Mouse (Mus musculus): ENCODE results near the gene 6430550D23Rik.
"Not testable (repeated sequence)": the region's sequence is repeated elsewhere in the genome, so short reads cannot be mapped to it uniquely, and the experiment has no call there.

The 6430550D23Rik gene

DNA sequence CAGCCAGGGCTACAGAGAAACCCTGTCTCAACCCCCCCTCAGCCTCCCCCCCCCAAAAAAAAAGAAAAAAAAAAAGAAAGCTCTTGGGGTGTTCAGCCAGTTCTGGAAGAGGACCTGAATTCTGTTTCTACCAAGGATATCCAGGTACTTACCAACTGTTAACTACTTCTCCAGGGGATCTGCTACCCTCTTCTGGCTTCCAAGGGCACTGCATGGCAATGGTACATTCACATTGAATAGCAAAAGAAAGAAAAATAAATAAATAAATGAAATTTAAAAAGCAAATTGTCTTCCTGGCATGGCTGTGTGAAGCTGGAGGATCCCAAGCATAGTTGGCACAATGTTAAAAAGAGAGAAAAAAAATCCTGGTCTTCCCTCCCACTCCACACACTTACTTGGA lies 55.8 kb downstream of the 6430550D23Rik start:
- no peak for DNase-seq (ENCODE audit: low spot score)

GRCm38 (mm10) chr2:155949362-155949761 lies 58.4 kb downstream of the 6430550D23Rik start:
- no peak for DNase-seq (ENCODE audit: low spot score)

DNA sequence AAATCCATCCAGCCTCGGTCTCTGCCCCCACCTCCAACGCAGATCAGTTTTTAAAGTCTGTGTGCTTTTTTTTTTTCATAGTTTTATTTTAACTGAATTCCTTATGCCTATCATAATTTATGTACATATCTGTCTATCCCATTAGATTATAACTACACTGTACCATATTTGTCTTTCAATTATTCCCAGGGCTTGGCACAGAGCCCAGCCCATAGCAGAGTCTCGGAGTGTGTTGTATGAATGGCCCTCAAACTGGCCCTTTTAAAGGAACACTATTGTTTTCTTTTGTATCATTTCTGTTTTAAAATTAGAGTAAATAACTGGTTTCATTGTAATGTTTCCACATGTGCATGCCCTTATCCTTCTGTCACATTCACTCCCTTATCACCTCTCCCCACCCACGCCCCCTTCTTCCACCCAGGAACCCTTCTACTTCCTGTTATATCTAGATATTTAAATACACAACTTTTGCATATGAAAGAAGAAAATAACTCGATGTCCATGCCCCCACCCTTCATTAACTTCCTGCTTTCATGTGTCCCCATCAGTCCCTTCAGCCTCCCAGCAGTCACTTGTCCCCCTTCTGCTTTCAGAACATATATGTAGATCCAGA lies 60.3 kb downstream of the 6430550D23Rik start:
- no peak for DNase-seq (ENCODE audit: low spot score)

GRCm38 (mm10) chr2:155946499-155946898 lies 61.3 kb downstream of the 6430550D23Rik start:
- DNase-seq (ENCODE audit: low spot score) = no peak

- peak; percentile 60 for DNase-seq (ENCODE audit: low spot score)
These were observed 61.7 kb downstream of the 6430550D23Rik start for GRCm38 (mm10) chr2:155946069-155946468.

DNA sequence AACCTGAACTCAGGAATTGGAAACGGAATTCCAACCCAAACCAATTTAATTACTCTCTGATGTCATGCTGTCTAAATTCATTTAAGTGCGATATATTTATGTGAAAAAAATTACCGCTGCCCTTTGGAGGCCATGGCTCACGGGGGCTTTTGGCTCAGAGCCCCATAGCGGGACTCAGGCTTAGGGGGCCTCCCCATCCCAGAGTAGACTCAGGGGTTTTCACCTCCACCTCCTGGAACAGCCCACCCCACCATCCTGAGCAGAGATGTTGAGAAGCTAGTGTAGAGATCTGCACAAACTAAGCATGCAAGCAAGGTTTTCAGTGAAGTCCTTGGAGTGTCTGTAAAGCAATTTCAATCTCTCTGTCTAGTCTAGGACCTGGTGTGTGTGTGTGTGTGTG lies 62.2 kb downstream of the 6430550D23Rik start:
- no peak for DNase-seq (ENCODE audit: low spot score)

DNA sequence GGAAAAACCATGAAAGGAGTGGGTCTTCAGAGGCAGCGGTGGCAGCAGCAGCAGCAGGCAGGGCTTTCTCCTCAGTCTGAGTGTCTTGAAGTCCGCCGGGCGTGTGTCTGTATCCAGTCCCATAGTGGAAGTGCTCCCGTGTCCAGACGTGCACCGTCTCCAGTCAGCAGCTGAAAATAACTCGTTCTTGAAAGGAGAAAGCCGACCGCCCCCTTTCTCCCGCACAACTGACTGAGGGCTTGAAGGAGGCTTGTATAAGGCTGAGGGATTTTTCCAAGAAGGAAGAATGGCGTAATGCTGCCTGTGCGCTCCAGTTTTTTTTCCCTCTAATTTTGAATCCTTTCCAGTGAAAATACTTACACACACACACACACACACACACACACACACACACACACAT lies 62.7 kb downstream of the 6430550D23Rik start, which contains the start of gene Gdf5:
TSS of gene Gdf5 (minus strand) at position 244 of the 400 bp plus-strand sequence.
- no peak for DNase-seq (ENCODE audit: low spot score)

DNA sequence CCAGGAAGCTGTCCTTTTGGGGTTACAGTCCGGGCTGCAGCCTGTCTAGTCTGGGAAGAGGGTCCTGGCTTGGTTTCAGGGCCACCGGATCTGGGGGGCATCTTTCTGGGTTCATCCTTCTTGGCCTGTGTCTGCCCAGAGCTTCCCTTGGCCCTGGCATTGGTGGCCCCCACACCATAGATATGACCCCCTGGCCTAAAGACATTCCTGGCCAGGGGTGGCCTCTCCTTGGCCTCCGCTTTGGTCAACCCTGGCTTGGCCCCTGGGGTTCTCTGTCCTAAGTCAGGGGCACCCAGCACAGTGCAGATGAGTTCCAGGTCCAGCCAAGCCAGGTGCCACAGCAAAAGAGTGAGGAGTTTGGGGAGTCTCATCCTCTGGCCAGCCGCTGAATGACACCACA lies 63.1 kb downstream of the 6430550D23Rik start:
- DNase-seq (ENCODE audit: low spot score) = no peak

DNA sequence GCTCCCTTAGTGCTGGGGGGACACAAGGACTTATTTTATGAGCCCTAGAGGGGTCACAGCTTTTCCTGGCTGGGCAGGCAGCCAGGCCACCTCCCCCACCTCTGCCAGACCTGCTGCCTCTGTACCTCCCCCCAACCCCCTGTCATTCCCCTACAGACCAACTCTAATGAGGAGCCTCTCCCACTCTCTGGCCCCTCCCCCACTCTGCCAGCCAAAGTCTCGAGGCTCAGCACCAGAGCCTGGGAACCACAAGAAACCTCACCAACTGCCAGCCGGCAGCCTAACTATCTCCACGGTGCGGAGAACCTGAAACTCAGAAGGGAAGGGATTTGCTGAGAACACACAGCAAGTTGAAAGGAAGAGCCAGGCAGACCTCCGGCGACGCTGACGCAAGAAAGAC lies 64.3 kb downstream of the 6430550D23Rik start:
- DNase-seq (ENCODE audit: low spot score) = no peak

GRCm38 (mm10) chr2:155941697-155942442 lies 65.9 kb downstream of the 6430550D23Rik start:
- DNase-seq (ENCODE audit: low spot score) = no peak

- DNase-seq (ENCODE audit: low spot score) = no peak
These were observed 67.1 kb downstream of the 6430550D23Rik start, which contains the start of gene Gm15557 for GRCm38 (mm10) chr2:155940681-155941080. Gm15557 (plus strand) TSS chr2:155940728.

- no peak for DNase-seq (ENCODE audit: low spot score)
These were observed 67.8 kb downstream of the 6430550D23Rik start for GRCm38 (mm10) chr2:155939897-155940529.

DNA sequence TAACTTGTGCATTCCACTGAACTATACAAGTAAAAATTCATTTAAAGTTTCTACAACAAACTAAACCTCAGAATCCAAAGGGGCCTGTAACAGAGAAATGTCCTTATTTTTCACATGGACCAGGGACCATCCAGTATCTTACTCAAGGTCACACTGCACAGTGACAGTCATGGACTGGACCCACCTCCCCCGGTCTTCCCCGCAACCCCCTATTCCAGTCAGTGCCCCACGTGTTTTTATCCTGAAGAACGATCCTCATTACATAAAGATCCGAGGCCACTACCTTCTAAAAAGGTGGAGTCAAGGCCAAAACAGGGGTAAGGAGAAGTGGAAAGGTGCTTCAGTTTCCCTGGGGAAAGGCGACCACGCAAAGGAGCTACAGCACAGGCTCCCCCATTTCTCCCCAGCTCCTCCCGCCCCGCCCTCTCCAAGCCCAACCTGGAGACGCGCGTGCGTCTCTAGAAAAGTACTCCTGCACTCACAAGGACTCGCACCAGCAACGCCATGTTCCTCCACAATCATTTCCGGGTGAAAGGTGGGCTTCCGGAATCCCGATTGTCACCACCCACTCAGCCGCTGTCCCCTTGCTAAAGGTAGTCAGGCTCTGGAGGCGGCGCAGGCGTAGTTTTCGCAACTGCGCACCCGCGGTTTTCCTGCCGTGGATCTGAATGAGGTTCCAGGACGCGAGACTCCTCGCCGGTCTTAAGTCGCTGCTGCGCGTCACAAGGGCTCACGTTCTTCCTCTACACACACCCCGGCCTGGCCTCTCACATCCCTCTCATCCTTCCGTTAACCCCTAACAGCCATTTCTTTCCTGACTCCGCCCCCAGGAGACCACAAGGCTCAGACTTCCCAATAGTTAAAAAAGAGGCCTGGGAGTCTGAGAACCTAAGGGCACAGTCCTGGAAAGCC lies 78.0 kb downstream of the 6430550D23Rik start, which contains the start of gene Uqcc1:
TSS of gene Uqcc1 (minus strand) at position 780 of the 912 bp plus-strand sequence.
- DNase-seq (ENCODE audit: low spot score) = peak; percentile 78

DNA sequence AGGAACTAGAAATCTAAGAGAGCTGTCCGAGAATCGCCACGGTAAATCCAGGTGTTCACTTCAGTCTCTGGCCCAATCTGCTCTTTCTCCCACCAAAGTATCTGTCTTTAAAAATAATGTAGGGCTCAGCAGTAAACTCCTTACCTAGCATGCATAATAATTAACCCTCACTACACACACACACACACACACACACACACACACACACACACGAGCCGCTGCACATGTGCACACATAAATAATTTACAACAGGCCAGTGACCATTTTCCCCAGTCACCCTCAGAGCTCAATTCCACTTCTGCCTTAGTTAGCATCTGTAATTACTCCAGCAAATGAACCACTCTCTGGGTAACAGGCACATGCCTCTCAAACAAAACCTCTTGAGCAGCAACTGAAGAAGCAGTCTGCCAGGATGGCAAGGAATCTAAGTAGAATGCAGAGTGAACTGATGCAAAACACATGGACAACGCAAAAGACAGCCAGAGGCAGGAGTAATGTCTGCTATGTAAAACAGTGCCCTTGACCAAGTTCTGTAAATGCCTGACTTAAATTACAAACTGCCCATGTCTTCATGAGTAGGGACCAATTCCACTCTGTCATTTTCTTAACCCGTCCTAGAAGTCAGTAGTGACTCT lies 78.9 kb downstream of the 6430550D23Rik start:
- DNase-seq (ENCODE audit: low spot score) = no peak

GRCm38 (mm10) chr2:155925213-155925612 lies 82.6 kb downstream of the 6430550D23Rik start:
- not testable (repeated sequence) for DNase-seq (ENCODE audit: low spot score)
